Mouse (Mus musculus) stomach, adult 2 months (tissue): ENCODE results near the gene Atad2b. TPM values are rescaled to one million over a fixed set of nuclear protein-coding genes. Genes with fewer than 3 reads are reported as not detected.

ENCODE experiments used
- polyA plus RNA-seq: library from polyadenylated mRNA; depleted of rRNA; stranded (reverse); fragments of >200 nt; gene quantifications from 2 replicates; pipeline ENCODE4 v1.2.3, GENCODE M21; 2012; rRNA removed

The Atad2b gene
- 4.9 and 5.4 TPM in 2 replicates for polyA plus RNA-seq

DNA sequence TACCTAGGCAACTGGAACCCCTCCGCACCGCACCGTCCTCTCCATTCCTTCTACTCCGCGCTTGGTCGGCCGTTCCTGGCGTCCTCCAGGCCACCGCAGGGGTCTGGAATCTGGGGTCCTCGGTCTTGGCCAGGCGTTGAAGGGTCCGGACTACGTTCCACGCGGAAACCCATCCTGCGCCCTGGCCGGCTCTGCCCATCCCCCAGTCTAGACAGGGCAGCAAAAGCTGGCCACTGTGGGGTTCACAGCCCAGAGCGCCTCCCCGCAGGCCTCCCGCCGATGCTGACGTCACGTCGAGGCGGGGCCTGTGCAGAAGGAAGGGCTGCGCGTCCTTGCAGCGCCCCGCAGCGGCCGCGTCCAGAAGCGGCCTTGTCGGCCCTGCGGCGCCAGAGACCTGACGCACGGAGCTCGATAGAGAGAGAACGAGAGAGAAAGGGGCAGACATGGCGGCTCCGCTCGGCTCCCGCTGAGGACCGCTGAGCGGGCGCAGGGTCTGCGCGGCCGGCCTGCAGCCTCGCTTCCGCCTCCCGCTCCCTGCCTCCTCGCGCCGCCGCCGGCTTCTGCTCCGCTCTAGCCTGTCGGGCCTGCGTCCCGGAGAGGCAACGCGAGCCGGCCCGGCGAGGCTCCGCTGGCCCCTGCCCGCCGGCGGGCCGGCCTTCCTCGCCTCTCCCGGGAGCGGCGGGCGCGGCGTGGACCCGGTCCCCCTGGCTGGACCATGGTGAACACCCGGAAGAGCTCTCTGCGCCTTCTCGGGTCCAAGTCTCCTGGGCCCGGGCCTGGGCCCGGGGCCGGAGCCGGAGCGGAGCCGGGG, at the start of gene Atad2b:
Gene Atad2b, plus strand, starts transcription at position 360 of the 811 bp plus-strand sequence.

DNA sequence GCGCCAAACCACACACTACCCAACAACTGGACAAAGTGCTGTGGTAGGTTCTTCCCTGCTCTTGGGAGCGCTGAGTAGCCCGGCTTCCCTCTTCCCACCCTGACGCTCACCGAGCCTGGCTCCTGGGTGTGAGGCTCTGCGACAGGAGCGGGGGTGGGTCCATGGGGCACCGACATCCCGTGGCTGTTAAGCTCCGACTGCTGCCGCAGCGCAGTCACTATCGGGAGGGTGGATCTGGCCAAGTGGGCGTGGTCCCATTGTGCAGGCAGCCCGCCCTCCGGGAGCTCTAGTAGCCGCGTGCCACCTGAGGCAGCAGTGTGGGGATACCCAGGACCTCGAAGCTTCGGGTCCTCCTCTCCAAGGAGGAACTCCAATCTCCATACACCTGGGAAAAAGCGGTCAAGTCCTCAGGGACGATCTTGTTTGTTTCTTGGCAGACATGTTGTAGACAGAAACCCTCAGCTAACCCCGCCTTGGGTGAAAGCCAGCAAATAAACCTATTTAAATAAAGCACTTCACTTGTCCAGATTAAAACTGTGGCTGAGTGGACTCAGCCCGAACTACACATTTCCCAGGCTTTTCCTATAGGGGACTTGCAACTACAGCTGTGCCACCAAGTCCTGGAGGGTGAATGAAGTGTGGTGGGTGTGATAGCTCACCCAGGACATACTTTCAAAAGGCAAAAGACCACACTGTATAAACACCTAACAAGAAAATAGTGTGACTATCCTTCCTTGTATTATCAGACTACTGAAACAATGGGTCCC, 42.8 kb upstream of the Atad2b start, which contains the start of gene Mfsd2b:
Gene Mfsd2b, minus strand, starts transcription at position 199 of the 767 bp plus-strand sequence.

DNA sequence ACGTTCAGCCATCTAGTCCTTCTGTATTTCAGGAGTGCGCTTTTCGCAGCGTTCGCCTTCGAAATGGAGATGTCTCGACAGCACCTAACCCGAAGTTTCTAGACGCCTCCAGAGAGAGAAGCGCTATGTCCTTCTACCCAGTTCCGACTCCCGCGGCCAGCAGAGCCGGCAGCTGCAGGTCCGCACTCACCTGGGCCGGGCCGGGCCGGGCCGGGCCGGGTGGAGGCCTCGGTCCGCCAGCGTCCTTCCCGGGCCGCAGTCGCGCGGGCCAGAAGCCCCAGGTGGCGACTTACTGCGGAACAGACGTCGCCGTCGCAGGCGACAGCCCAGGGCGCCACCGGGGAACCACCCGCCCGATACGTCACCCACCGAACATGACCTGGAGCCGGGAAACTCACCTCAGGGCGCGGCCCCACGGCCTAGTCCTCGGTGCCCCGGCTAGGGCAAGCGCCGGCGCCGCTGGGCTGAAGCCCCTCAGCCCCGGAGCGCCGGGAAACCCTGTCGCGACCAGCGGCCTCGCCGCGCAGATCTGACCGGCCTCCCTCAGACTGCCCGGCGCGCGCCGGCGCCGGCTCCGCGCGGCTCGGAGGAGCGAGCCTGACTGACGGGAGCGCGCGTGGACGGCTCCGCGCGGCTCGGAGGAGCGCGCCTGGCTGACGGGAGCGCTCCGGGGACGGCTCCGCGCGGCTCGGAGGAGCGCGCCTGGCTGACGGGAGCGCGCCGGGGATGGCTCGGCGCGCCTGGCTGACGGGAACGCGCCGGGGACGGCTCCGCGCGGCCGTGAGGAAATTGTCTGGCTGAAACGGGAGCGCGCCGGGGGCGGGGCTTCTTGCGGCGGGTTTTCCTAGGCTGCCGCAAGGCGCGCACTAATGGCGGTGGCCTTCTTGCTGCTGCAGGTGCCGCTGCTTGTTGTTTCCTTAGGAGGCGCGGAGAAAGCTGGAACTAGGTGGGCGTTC, 9.9 kb upstream of the Atad2b start, which contains the start of gene Ubxn2a:
Gene Ubxn2a, minus strand, starts transcription at position 755 of the 956 bp plus-strand sequence.

Other genes starting within 250 kb of the Atad2b start
- gene Fam228a, start 178.9 kb upstream of the Atad2b start, polyA plus RNA-seq = 0.02 TPM in 1 of 2 replicates, not detected in the other
- gene Pfn4, start 148.3 kb upstream of the Atad2b start, polyA plus RNA-seq = 0.05 TPM in 1 of 2 replicates, not detected in the other
- gene Fam228b, start 148.1 kb upstream of the Atad2b start, polyA plus RNA-seq = 0.03 and 0.06 TPM in 2 replicates
- gene Sf3b6, start 99.8 kb upstream of the Atad2b start, polyA plus RNA-seq = 7.9 and 15.4 TPM in 2 replicates
- gene Fkbp1b, start 75.8 kb upstream of the Atad2b start, polyA plus RNA-seq = 1.8 and 2.8 TPM in 2 replicates
- 0.69 and 1.7 TPM in 2 replicates for gene Wdcp, start 74.0 kb upstream of the Atad2b start, polyA plus RNA-seq
- 0.55 and 0.87 TPM in 2 replicates for gene Mfsd2b, start 43.0 kb upstream of the Atad2b start, polyA plus RNA-seq
- 2.9 and 3.2 TPM in 2 replicates for gene Ubxn2a, start 9.6 kb upstream of the Atad2b start, polyA plus RNA-seq